Mouse (Mus musculus) liver, embryonic 15.5 days (tissue): Measurements from ENCODE around the gene Brd9. TPM values are rescaled to one million over a fixed set of nuclear protein-coding genes. Genes with fewer than 3 reads are reported as not detected.

Experiments used
- ATAC-seq: fragments of 200-750 bp; cut with Nextera tagmentation; 2 replicates; pipeline ENCODE4 v1.8.0; 2017; ENCODE audit warnings: moderate number of reproducible peaks, mild to moderate bottlenecking, moderate library complexity; ENCODE audit not compliant: insufficient read depth
- H3K27ac ChIP-seq: fragments of 300-500 bp; sonication (generic); replicated peaks from 2 replicates; pipeline ENCODE4 v1.5.1; 2015; ENCODE audit warnings: mild to moderate bottlenecking, inconsistent platforms
- H3K27me3 ChIP-seq: fragments of 300-500 bp; sonication (generic); 2 replicates; pipeline ENCODE4 v1.6.1; 2015; ENCODE audit warnings: mild to moderate bottlenecking, inconsistent platforms
- H3K36me3 ChIP-seq: fragments of 300-500 bp; sonication (generic); replicated peaks from 2 replicates; pipeline ENCODE4 v1.6.1; 2015; ENCODE audit warnings: moderate library complexity, mild to moderate bottlenecking, inconsistent platforms
- H3K4me1 ChIP-seq: fragments of 300-500 bp; sonication (generic); replicated peaks from 2 replicates; pipeline ENCODE4 v1.6.1; 2015; ENCODE audit warnings: inconsistent platforms
- H3K4me2 ChIP-seq: fragments of 300-500 bp; sonication (generic); 2 replicates; pipeline ENCODE4 v1.6.1; 2015; ENCODE audit warnings: moderate library complexity, mild to moderate bottlenecking, inconsistent platforms
- H3K4me3 ChIP-seq: fragments of 300-500 bp; sonication (generic); replicated peaks from 2 replicates; pipeline ENCODE4 v1.5.1; 2015; ENCODE audit warnings: mild to moderate bottlenecking, inconsistent platforms
- H3K9ac ChIP-seq: fragments of 300-500 bp; sonication (generic); 2 replicates; pipeline ENCODE4 v1.6.1; 2015; ENCODE audit warnings: moderate library complexity, mild to moderate bottlenecking, inconsistent platforms
- H3K9me3 ChIP-seq: fragments of 300-500 bp; sonication (generic); replicated peaks from 2 replicates; pipeline ENCODE4 v1.6.1; 2016; ENCODE audit warnings: inconsistent platforms
- WGBS: fragments of 180-500 bp; shearing (Covaris S2); methylation state at CpG from one replicate; pipeline ENCODE4 v1.1.7; 2015; ENCODE audit warnings: mixed read lengths; ENCODE audit not compliant: insufficient replicate concordance; 5-methylcytosine and 5-hydroxymethylcytosine counted together
- polyA plus RNA-seq: library from polyadenylated mRNA; unstranded; fragments of >200 nt; fragmentation: Nextera tagmentation; extraction: Ambion mirVana; gene quantifications from 2 replicates; pipeline ENCODE4 v1.2.1, GENCODE M21; 2015

Brd9 gene
- polyA plus RNA-seq, 1 experiment from 2014 or later = 12.4 TPM

- H3K27ac ChIP-seq = no peak overlapping the region
- H3K4me1 ChIP-seq = no peaks in the 10 kb centered on the region
- no peaks in the 10 kb centered on the region for H3K27me3 ChIP-seq
- H3K9me3 ChIP-seq = no peaks in the 10 kb centered on the region
- no peak overlapping the region for H3K9ac ChIP-seq
- H3K36me3 ChIP-seq = peaks cover 75% of the 10 kb centered on the region
- H3K4me2 ChIP-seq = no peak overlapping the region
- WGBS = 85% methylated on average over 1 of the region's 1 CpGs
- no peak overlapping the region for H3K4me3 ChIP-seq
- no peak for ATAC-seq
Measured at GRCm38 (mm10) chr13:73953551-73954130, 16.0 kb downstream of the Brd9 start.

- H3K9ac ChIP-seq = no peak overlapping the region
- H3K36me3 ChIP-seq = peaks cover 74% of the 10 kb centered on the region
- H3K27me3 ChIP-seq = no peaks in the 10 kb centered on the region
- H3K4me3 ChIP-seq = no peak overlapping the region
- ATAC-seq = no peak
- H3K9me3 ChIP-seq = no peaks in the 10 kb centered on the region
- no peak overlapping the region for H3K27ac ChIP-seq
- 56% methylated on average over 6 of the region's 6 CpGs for WGBS
- H3K4me2 ChIP-seq = no peak overlapping the region
- no peaks in the 10 kb centered on the region for H3K4me1 ChIP-seq
Measured at GRCm38 (mm10) chr13:73954666-73955065, 17.1 kb downstream of the Brd9 start.

- Histone ChIP-seq H3K27me3 (no peaks in the 10 kb centered on the region), H3K4me3 (no peak overlapping the region), H3K4me1 (no peaks in the 10 kb centered on the region), H3K9me3 (no peaks in the 10 kb centered on the region), H3K4me2 (no peak overlapping the region), H3K36me3 (peaks cover 74% of the 10 kb centered on the region), H3K27ac (no peak overlapping the region), H3K9ac (no peak overlapping the region)
- WGBS = 44% methylated on average over 5 of the region's 5 CpGs
- ATAC-seq = no peak
Measured at GRCm38 (mm10) chr13:73955531-73955930, 17.9 kb downstream of the Brd9 start.

GRCm38 (mm10) chr13:73960117-73960652 lies 22.6 kb downstream of the Brd9 start:
- Histone ChIP-seq H3K27ac (no peak overlapping the region), H3K4me1 (no peaks in the 10 kb centered on the region), H3K4me3 (no peak overlapping the region), H3K27me3 (no peaks in the 10 kb centered on the region), H3K9me3 (no peaks in the 10 kb centered on the region), H3K4me2 (no peak overlapping the region), H3K9ac (no peak overlapping the region), H3K36me3 (peaks cover 52% of the 10 kb centered on the region)
- 83% methylated on average over 10 of the region's 10 CpGs for WGBS
- no peak for ATAC-seq

GRCm38 (mm10) chr13:73961177-73961576 lies 23.6 kb downstream of the Brd9 start:
- peaks cover 42% of the 10 kb centered on the region for H3K36me3 ChIP-seq
- no peak overlapping the region for H3K4me2 ChIP-seq
- no peak overlapping the region for H3K4me3 ChIP-seq
- H3K4me1 ChIP-seq = no peaks in the 10 kb centered on the region
- no peaks in the 10 kb centered on the region for H3K9me3 ChIP-seq
- H3K27me3 ChIP-seq = no peaks in the 10 kb centered on the region
- ATAC-seq = no peak
- no peak overlapping the region for H3K27ac ChIP-seq
- WGBS = 72% methylated on average over 4 of the region's 4 CpGs
- H3K9ac ChIP-seq = no peak overlapping the region

- Histone ChIP-seq H3K4me1 (no peaks in the 10 kb centered on the region), H3K27ac (no peak within 1 kb of the TSS), H3K9ac (no peak within 1 kb of the TSS), H3K27me3 (0 out of 2 replicates have a peak, but pooled peaks cover 6% of the 10 kb centered on the region), H3K36me3 (peaks cover 25% of the 10 kb centered on the region), H3K9me3 (no peaks in the 10 kb centered on the region), H3K4me2 (no peak within 1 kb of the TSS), H3K4me3 (no peak within 1 kb of the TSS)
- ATAC-seq = no peak
- 71% methylated on average over 5 of the region's 5 CpGs for WGBS
Measured at GRCm38 (mm10) chr13:73963551-73963950, 25.9 kb downstream of the Brd9 start, which contains the start of gene Zdhhc11. Gene Zdhhc11 (plus strand): TSS chr13:73963851.

DNA sequence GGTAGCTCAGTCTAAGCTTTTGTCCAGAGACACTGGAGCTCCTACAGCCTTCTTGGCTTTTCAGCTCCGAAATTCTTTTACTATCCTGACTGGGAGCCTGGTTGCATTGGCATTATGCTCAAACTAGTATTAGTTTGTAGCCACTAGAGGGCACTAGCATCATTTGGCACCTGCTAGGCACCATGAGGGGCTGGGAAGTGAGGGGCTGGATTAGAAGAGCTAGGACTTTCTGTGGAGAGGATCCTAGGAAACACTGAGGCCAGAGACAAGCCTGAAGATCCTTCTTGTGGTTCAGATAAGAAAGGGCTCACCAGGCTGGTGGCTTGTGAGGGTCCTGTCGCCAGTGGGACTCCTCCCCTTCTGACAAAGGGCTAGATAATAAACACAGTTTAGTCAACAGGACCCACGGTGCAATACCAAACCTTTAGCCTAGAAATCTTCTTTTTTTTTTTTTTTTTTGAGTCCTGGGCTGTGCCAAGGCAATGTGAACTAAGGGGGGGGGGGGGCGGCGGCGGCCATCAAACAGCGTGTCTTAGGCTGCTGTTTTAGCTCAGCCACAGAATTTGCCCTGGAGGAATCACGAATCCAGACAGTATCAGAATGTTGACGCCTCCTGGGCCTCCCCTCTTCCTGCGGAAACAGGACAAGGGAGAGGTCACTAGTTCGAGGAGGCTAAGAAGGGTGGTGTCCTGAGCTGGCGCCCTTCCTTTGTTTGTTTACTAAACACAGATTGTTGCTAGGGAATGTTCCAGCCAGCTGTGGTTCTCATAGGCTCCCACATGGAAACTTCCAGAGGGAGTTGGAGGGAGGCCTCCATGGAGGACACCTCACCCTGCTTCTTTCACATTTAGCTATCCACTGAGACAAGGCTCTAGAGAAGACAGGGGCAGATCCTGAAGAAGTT lies 33.2 kb downstream of the Brd9 start:
- no peak overlapping the region for H3K27ac ChIP-seq
- no peaks in the 10 kb centered on the region for H3K36me3 ChIP-seq
- H3K4me2 ChIP-seq = peak overlapping the region; percentile 55
- 0 out of 2 replicates have a peak, but pooled peaks cover 6% of the 10 kb centered on the region for H3K27me3 ChIP-seq
- H3K9ac ChIP-seq = no peak overlapping the region
- no peaks in the 10 kb centered on the region for H3K9me3 ChIP-seq
- H3K4me1 ChIP-seq = peaks cover 10% of the 10 kb centered on the region
- WGBS = 29% methylated on average over 12 of the region's 12 CpGs
- ATAC-seq = peak; percentile 63
- 0 out of 2 replicates have a peak overlapping the region, but pooled peaks have one; percentile 20 for H3K4me3 ChIP-seq

DNA sequence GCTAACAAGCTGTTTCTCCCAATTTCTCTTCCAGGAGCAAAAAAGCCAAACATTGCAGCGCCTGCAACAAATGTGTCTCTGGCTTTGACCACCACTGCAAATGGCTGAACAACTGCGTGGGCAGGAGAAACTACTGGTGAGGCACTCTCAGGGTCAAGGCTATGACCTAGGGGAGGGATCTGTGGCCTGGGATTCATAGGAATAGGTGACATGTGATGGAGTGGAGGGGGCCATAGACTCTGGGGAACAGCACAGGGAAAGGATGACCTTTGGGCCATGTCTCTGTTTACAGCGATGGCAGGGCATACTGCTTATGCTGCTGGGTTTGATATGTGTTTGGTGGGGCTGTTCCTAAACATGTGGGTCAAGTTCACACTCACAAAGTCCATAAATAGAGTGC lies 36.9 kb downstream of the Brd9 start:
- Histone ChIP-seq H3K4me1 (peaks cover 12% of the 10 kb centered on the region), H3K9me3 (no peaks in the 10 kb centered on the region), H3K27ac (no peak overlapping the region), H3K4me2 (no peak overlapping the region), H3K36me3 (no peaks in the 10 kb centered on the region), H3K27me3 (no peaks in the 10 kb centered on the region), H3K9ac (no peak overlapping the region), H3K4me3 (no peak overlapping the region)
- ATAC-seq = peak; percentile 44; the same call in 1 of the 2 replicates
- WGBS = 65% methylated on average over 3 of the region's 3 CpGs

- H3K9ac ChIP-seq = no peak overlapping the region
- ATAC-seq = peak; percentile 74; the same call in 1 of the 2 replicates
- H3K4me2 ChIP-seq = no peak overlapping the region
- H3K9me3 ChIP-seq = no peaks in the 10 kb centered on the region
- H3K36me3 ChIP-seq = no peaks in the 10 kb centered on the region
- WGBS = 53% methylated on average over 5 of the region's 5 CpGs
- H3K4me1 ChIP-seq = peaks cover 6% of the 10 kb centered on the region; the same call in 1 of the 2 replicates
- H3K27ac ChIP-seq = no peak overlapping the region
- H3K27me3 ChIP-seq = 0 out of 2 replicates have a peak, but pooled peaks cover 3% of the 10 kb centered on the region
- no peak overlapping the region for H3K4me3 ChIP-seq
Measured at GRCm38 (mm10) chr13:73976935-73977334, 39.3 kb downstream of the Brd9 start.

DNA sequence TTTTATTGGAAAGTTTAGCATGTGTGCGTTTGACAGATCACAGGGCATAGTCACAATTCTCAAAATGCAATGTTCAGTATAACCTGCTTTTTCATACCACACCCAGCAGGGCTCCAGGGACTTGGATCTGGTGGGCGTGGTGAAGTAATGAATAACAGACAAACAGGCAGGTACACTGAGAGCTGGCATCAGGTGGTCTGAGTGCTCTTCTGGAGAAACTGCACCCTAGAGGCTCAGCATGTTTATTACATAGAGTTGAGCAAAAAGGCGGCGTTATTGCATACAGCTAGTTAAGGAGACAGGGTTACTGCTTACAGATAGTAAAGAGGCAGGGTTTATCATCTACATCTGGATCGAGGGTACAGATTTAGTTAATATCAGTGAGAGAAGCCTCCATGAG lies 52.7 kb downstream of the Brd9 start:
- Histone ChIP-seq H3K9ac (no peak overlapping the region), H3K4me2 (peak overlapping the region; percentile 35), H3K27ac (0 out of 2 replicates have a peak overlapping the region, but pooled peaks have one; percentile 21), H3K4me1 (peaks cover 15% of the 10 kb centered on the region), H3K36me3 (no peaks in the 10 kb centered on the region), H3K4me3 (no peak overlapping the region), H3K9me3 (no peaks in the 10 kb centered on the region), H3K27me3 (no peaks in the 10 kb centered on the region)
- peak; percentile 56 for ATAC-seq
- WGBS = 39% methylated on average over 5 of the region's 5 CpGs

DNA sequence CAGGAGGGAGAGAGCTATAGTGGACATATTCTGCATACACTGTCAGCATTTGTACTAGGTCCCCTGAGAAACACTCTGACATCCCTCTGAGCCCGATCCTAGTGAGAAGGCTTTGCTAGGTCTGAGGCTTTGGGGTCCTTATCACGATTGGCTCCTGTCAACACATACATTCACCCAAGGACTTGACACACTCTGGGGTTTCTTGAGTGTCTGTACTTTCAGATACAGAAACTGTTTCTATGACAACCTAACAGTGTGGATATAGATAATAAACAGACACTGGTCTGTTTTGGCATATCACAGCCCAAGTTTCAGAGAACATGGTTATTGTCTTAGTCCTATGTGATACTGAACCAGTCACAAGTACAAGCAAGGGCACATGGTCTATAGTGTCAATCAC lies 53.1 kb downstream of the Brd9 start:
- H3K27ac ChIP-seq = 0 out of 2 replicates have a peak overlapping the region, but pooled peaks have one; percentile 21
- H3K4me2 ChIP-seq = peak overlapping the region; percentile 35

More for the DNA sequence above, 53.1 kb downstream of the Brd9 start:
- Histone ChIP-seq H3K9me3 (no peaks in the 10 kb centered on the region), H3K36me3 (no peaks in the 10 kb centered on the region), H3K9ac (no peak overlapping the region), H3K4me1 (peaks cover 15% of the 10 kb centered on the region), H3K27me3 (no peaks in the 10 kb centered on the region), H3K4me3 (no peak overlapping the region)
- peak; percentile 94 for ATAC-seq
- 18% methylated on average over 2 of the region's 2 CpGs for WGBS
